Mouse (Mus musculus): ENCODE results near the gene Mphosph8.

DNA sequence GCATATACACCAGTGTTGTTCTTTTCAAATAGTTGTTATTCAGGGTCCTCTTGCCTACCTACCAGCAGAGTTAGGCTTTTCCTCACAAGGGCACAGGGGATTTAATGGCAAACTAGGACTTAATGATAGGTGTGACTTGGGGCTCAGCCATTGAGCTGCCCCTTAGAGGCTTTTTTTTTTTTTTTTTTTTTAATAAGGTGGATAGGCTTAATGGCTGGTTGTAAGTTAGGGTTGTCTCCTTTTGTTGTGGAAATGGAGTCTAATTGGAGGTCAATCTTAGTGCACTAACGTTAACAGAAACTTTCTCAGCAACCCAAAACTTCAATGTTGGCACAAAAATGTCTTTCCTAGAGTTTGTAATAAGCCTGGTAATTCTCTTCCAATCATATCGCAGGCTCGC lies 1.1 kb upstream of the Mphosph8 start:
- TF ChIP-seq POLR2A (IDR thresholded peaks at IDR 0.05; ENCODE audit: low read depth, low read length): no peak
- no peak for TF ChIP-seq CTCF (conservative IDR thresholded peaks at IDR 0.05; ENCODE audit: insufficient read depth, insufficient read length, low read depth, low read length)
